Mouse (Mus musculus) lung, postnatal 25 days (tissue): Measurements from ENCODE around the gene Gm17657.

Source experiments
- DNase-seq: peaks from one replicate; pipeline ENCODE4 v3.0.0; 2022; ENCODE audit warnings: low spot score

The Gm17657 gene

GRCm38 (mm10) chr17:29549543-29550428, at the start of gene Gm17657, which contains the start of gene Tbc1d22b:
TSS of gene Gm17657 (minus strand) at chr17:29549638.
TSS of gene Tbc1d22b (plus strand) at chr17:29549785.
- DNase-seq, result peak; percentile 96

GRCm38 (mm10) chr17:29599051-29599450, 49.6 kb upstream of the Gm17657 start:
- no peak for DNase-seq

- DNase-seq, result no peak
Observed at GRCm38 (mm10) chr17:29596771-29597132, 47.3 kb upstream of the Gm17657 start.

- no peak for DNase-seq
Observed at GRCm38 (mm10) chr17:29595891-29596770, 46.7 kb upstream of the Gm17657 start.

GRCm38 (mm10) chr17:29589221-29589898, 39.9 kb upstream of the Gm17657 start:
- DNase-seq, result no peak

GRCm38 (mm10) chr17:29586921-29587320, 37.5 kb upstream of the Gm17657 start:
- no peak for DNase-seq

GRCm38 (mm10) chr17:29585446-29585845, 36.0 kb upstream of the Gm17657 start:
- no peak for DNase-seq

GRCm38 (mm10) chr17:29584737-29585136, 35.3 kb upstream of the Gm17657 start:
- DNase-seq, result no peak

- no peak for DNase-seq
Observed at GRCm38 (mm10) chr17:29584306-29584705, 34.9 kb upstream of the Gm17657 start.

GRCm38 (mm10) chr17:29583569-29583968, 34.1 kb upstream of the Gm17657 start:
- DNase-seq, result no peak

- peak; percentile 47 for DNase-seq
Observed at GRCm38 (mm10) chr17:29579579-29580126, 30.2 kb upstream of the Gm17657 start.

- no peak for DNase-seq
Observed at GRCm38 (mm10) chr17:29569831-29570230, 20.4 kb upstream of the Gm17657 start.

GRCm38 (mm10) chr17:29568435-29568834, 19.0 kb upstream of the Gm17657 start:
- DNase-seq, result no peak

GRCm38 (mm10) chr17:29565521-29565920, 16.1 kb upstream of the Gm17657 start:
- DNase-seq, result no peak

- DNase-seq, result no peak
Observed at GRCm38 (mm10) chr17:29558476-29558875, 9.0 kb upstream of the Gm17657 start.

GRCm38 (mm10) chr17:29556893-29557292, 7.5 kb upstream of the Gm17657 start:
- no peak for DNase-seq

- no peak for DNase-seq
Observed at GRCm38 (mm10) chr17:29556456-29556855, 7.0 kb upstream of the Gm17657 start.

GRCm38 (mm10) chr17:29554176-29554575, 4.7 kb upstream of the Gm17657 start:
- DNase-seq, result no peak

- no peak for DNase-seq
Observed at GRCm38 (mm10) chr17:29552162-29552732, 2.8 kb upstream of the Gm17657 start, which contains the start of gene Tmem217. TSS of gene Tmem217 (minus strand) at chr17:29552385.

- no peak for DNase-seq
Observed at GRCm38 (mm10) chr17:29551019-29551418, 1.6 kb upstream of the Gm17657 start.

GRCm38 (mm10) chr17:29548994-29549393, 444 bp downstream of the Gm17657 start:
- no peak for DNase-seq
